Mouse (Mus musculus) forelimb bud, embryonic 11.5 days (tissue): ENCODE data around the gene Gm10256.
"Not testable (repeated sequence)": the region's sequence is repeated elsewhere in the genome, so short reads cannot be mapped to it uniquely, and the experiment has no call there.

ENCODE experiments used
- DNase-seq: peaks from one replicate; pipeline ENCODE4 v3.0.0-alpha.2; 2012; ENCODE audit warnings: low read depth, low spot score

The Gm10256 gene

GRCm38 (mm10) chrY:2830380-2830779, at the start of gene Gm10256, which contains the start of gene Rbmy:
Gm10256 (plus strand) TSS chrY:2830699.
Rbmy (plus strand) TSS chrY:2830680.
- not testable (repeated sequence) for DNase-seq

GRCm38 (mm10) chrY:2796105-2796504, 34.4 kb upstream of the Gm10256 start, which contains the start of gene Gm4064:
Gm4064 (minus strand) TSS chrY:2796205.
- DNase-seq: not testable (repeated sequence)

- not testable (repeated sequence) for DNase-seq
Measured at GRCm38 (mm10) chrY:2900689-2901088, 70.2 kb downstream of the Gm10256 start, which contains the start of gene Gm10352. Gm10352 (plus strand) TSS chrY:2900989.
